Mouse (Mus musculus): ENCODE data around the gene Cldn22.

The Cldn22 gene

GRCm38 (mm10) chr8:47843063-47843462, 18.8 kb downstream of the Cldn22 start:
- DNase-seq: no peak

GRCm38 (mm10) chr8:47843651-47844050, 19.4 kb downstream of the Cldn22 start:
- no peak for DNase-seq

- no peak for DNase-seq
Measured at GRCm38 (mm10) chr8:47845956-47846355, 21.7 kb downstream of the Cldn22 start.

GRCm38 (mm10) chr8:47847161-47847560, 22.9 kb downstream of the Cldn22 start:
- no peak for DNase-seq

- DNase-seq: no peak
Measured at GRCm38 (mm10) chr8:47847931-47848330, 23.6 kb downstream of the Cldn22 start.

- DNase-seq: no peak
Measured at GRCm38 (mm10) chr8:47849842-47850241, 25.6 kb downstream of the Cldn22 start.

- DNase-seq: no peak
Measured at GRCm38 (mm10) chr8:47851824-47852502, 27.7 kb downstream of the Cldn22 start.

- no peak for DNase-seq
Measured at GRCm38 (mm10) chr8:47852737-47853136, 28.5 kb downstream of the Cldn22 start.

- no peak for DNase-seq
Measured at GRCm38 (mm10) chr8:47853356-47853755, 29.1 kb downstream of the Cldn22 start.

GRCm38 (mm10) chr8:47859259-47859658, 35.0 kb downstream of the Cldn22 start:
- DNase-seq: no peak

GRCm38 (mm10) chr8:47866568-47866967, 42.3 kb downstream of the Cldn22 start:
- no peak for DNase-seq

- peak; percentile 89 for DNase-seq
Measured at GRCm38 (mm10) chr8:47867067-47867466, 42.8 kb downstream of the Cldn22 start.

GRCm38 (mm10) chr8:47872361-47873107, 48.3 kb downstream of the Cldn22 start:
- peak; percentile 45 for DNase-seq

GRCm38 (mm10) chr8:47874497-47875178, 50.4 kb downstream of the Cldn22 start:
- no peak for DNase-seq
